Mouse (Mus musculus) embryonic facial prominence, embryonic 15.5 days (tissue): Measurements from ENCODE around the gene Zfp628. TPM values are rescaled to one million over a fixed set of nuclear protein-coding genes. Genes with fewer than 3 reads are reported as not detected.
A peak's percentile ranks its signal among the peaks of the same experiment; 100 is the strongest.

ENCODE experiments used
- ATAC-seq: fragments of 200-750 bp; cut with Nextera tagmentation; 2 replicates; pipeline ENCODE4 v1.8.0; 2017; ENCODE audit warnings: low read depth, moderate TSS enrichment; ENCODE audit not compliant: insufficient number of reproducible peaks, low FRiP score, low TSS enrichment
- H3K27ac ChIP-seq: fragments of 300-500 bp; sonication (generic); replicated peaks from 2 replicates; pipeline ENCODE4 v1.5.1; 2015; ENCODE audit warnings: mild to moderate bottlenecking, inconsistent platforms
- H3K27me3 ChIP-seq: fragments of 300-500 bp; sonication (generic); 2 replicates; pipeline ENCODE4 v1.6.1; 2015; ENCODE audit warnings: inconsistent platforms
- H3K36me3 ChIP-seq: fragments of 300-500 bp; sonication (generic); 2 replicates; pipeline ENCODE4 v1.6.1; 2015; ENCODE audit warnings: mild to moderate bottlenecking, inconsistent platforms
- H3K4me1 ChIP-seq: fragments of 300-500 bp; sonication (generic); 2 replicates; pipeline ENCODE4 v1.6.1; 2015; ENCODE audit warnings: inconsistent platforms
- H3K4me2 ChIP-seq: fragments of 300-500 bp; sonication (generic); replicated peaks from 2 replicates; pipeline ENCODE4 v1.6.1; 2015; ENCODE audit warnings: mild to moderate bottlenecking, inconsistent platforms
- H3K4me3 ChIP-seq: fragments of 300-500 bp; sonication (generic); replicated peaks from 2 replicates; pipeline ENCODE4 v1.5.1; 2015; ENCODE audit warnings: mild to moderate bottlenecking, inconsistent platforms
- H3K9ac ChIP-seq: fragments of 300-500 bp; sonication (generic); 2 replicates; pipeline ENCODE4 v1.6.1; 2015; ENCODE audit warnings: inconsistent platforms
- H3K9me3 ChIP-seq: fragments of 300-500 bp; sonication (generic); replicated peaks from 2 replicates; pipeline ENCODE4 v1.6.1; 2016; ENCODE audit warnings: inconsistent platforms
- WGBS: fragments of 180-500 bp; shearing (Covaris S2); methylation state at CpG from one replicate; pipeline ENCODE4 v1.1.7; 2015; 5-methylcytosine and 5-hydroxymethylcytosine counted together
- polyA plus RNA-seq: library from polyadenylated mRNA; unstranded; fragments of >200 nt; fragmentation: Nextera tagmentation; extraction: Ambion mirVana; gene quantifications from 2 replicates; pipeline ENCODE4 v1.2.1, GENCODE M21; 2015

The Zfp628 gene
- polyA plus RNA-seq, 1 experiment from 2014 or later, result 4.9 TPM

- H3K4me1 ChIP-seq, result peaks cover 15% of the 10 kb centered on the region
- ATAC-seq, result peak; percentile 74; the same call in 1 of the 2 replicates
- no peak overlapping the region for H3K9ac ChIP-seq
- H3K9me3 ChIP-seq, result no peaks in the 10 kb centered on the region
- H3K27ac ChIP-seq, result no peak overlapping the region; the same call in 1 of the 2 replicates
- H3K4me3 ChIP-seq, result peak overlapping the region; percentile 33
- 18% methylated on average over 17 of the region's 18 CpGs for WGBS
- H3K36me3 ChIP-seq, result no peaks in the 10 kb centered on the region
- H3K4me2 ChIP-seq, result peak overlapping the region; percentile 48
- H3K27me3 ChIP-seq, result peaks cover 6% of the 10 kb centered on the region; the same call in 1 of the 2 replicates
Measured at GRCm38 (mm10) chr7:4898851-4899648, 16.0 kb upstream of the Zfp628 start.

DNA sequence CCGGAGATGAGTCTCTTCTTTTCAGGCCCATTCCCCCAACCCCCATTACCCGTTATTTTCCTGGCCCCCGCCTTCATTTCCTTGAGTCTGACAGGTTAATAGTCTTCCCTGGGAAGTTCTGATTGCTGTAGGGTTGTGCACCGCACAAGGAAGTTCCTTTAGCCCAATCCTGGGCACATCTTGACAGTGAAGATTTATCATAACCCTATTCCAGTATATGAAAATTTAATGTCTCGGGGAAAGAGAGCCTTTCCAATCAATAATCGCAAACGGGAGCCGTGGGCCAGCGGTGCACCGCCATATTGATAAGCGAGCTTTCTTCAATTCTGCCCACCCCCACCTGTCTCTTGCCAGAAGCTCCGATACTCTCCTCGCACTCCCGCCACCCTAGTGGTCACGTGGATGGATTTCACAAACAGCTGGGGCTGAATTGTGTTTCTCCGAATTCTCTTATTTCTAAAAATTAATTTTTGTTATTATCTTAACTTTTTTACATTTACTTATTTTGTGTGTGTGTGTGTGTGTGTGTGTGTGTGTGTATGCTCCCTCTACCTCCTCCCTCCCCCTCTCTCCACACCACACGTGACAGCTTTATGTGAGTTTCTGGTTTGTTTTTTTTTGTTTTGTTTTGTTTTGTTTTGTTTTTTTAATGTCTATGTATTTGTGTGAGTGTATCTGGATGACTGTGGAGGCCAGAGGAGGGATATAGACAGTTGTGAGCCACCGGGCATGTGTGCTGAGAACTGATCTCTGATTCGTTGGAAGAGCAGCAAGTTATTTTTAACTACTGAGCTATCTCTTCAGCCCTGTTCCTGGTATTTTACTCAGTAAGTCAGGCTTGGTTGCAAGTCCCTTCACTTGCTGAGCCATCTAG lies 15.1 kb upstream of the Zfp628 start:
- Histone ChIP-seq H3K27me3 (peaks cover 6% of the 10 kb centered on the region; the same call in 1 of the 2 replicates), H3K4me1 (peaks cover 15% of the 10 kb centered on the region), H3K9me3 (no peaks in the 10 kb centered on the region), H3K27ac (0 out of 2 replicates have a peak overlapping the region, but pooled peaks have one; percentile 17), H3K4me2 (peak overlapping the region; percentile 48), H3K9ac (peak overlapping the region; percentile 15; the same call in 1 of the 2 replicates), H3K4me3 (peak overlapping the region; percentile 33), H3K36me3 (no peaks in the 10 kb centered on the region)
- WGBS, result 4% methylated on average over 19 of the region's 19 CpGs
- no peak for ATAC-seq

- H3K9ac ChIP-seq, result no peak overlapping the region
- H3K27ac ChIP-seq, result 0 out of 2 replicates have a peak overlapping the region, but pooled peaks have one; percentile 17
- H3K4me2 ChIP-seq, result peak overlapping the region; percentile 48
- no peak for ATAC-seq
- H3K9me3 ChIP-seq, result no peaks in the 10 kb centered on the region
- no peaks in the 10 kb centered on the region for H3K36me3 ChIP-seq
- H3K4me1 ChIP-seq, result peaks cover 15% of the 10 kb centered on the region
- peaks cover 6% of the 10 kb centered on the region; the same call in 1 of the 2 replicates for H3K27me3 ChIP-seq
- WGBS, result 23% methylated on average over 11 of the region's 11 CpGs
- H3K4me3 ChIP-seq, result peak overlapping the region; percentile 33
Measured at GRCm38 (mm10) chr7:4900523-4900851, 14.5 kb upstream of the Zfp628 start.

DNA sequence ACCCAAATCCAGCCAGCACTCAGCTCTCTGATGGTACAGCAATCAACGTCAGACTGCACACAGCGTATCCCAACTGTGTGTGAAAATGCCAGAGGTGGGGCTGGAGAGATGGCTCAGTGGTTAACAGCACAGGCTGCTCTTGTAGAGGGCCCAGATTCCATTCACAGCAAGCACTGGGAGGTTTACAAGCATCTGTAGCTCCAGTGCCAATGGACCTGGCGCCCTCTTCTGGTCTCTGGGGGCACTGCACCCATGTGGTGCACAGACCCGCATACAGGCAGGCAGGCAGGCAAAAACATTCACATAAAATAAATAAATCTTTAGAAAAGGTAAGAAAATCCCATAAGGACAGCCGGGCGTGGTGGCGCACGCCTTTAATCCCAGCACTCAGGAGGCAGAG lies 13.8 kb upstream of the Zfp628 start:
- WGBS, result 49% methylated on average over 8 of the region's 8 CpGs
- no peak overlapping the region for H3K9ac ChIP-seq

GRCm38 (mm10) chr7:4902404-4902803 lies 12.6 kb upstream of the Zfp628 start:
- WGBS, result 85% methylated on average over 9 of the region's 9 CpGs
- no peak overlapping the region for H3K9ac ChIP-seq
- no peak overlapping the region for H3K4me2 ChIP-seq
- no peaks in the 10 kb centered on the region for H3K9me3 ChIP-seq
- H3K36me3 ChIP-seq, result no peaks in the 10 kb centered on the region
- no peak overlapping the region for H3K4me3 ChIP-seq
- H3K27me3 ChIP-seq, result peaks cover 6% of the 10 kb centered on the region; the same call in 1 of the 2 replicates
- no peak overlapping the region for H3K27ac ChIP-seq
- H3K4me1 ChIP-seq, result peaks cover 15% of the 10 kb centered on the region
- ATAC-seq, result no peak

More for the DNA sequence above, 13.8 kb upstream of the Zfp628 start:
- H3K4me1 ChIP-seq, result peaks cover 15% of the 10 kb centered on the region
- ATAC-seq, result no peak
- no peak overlapping the region for H3K4me3 ChIP-seq
- H3K9me3 ChIP-seq, result no peaks in the 10 kb centered on the region
- H3K27ac ChIP-seq, result no peak overlapping the region
- no peaks in the 10 kb centered on the region for H3K36me3 ChIP-seq
- H3K27me3 ChIP-seq, result peaks cover 6% of the 10 kb centered on the region; the same call in 1 of the 2 replicates
- H3K4me2 ChIP-seq, result no peak overlapping the region

DNA sequence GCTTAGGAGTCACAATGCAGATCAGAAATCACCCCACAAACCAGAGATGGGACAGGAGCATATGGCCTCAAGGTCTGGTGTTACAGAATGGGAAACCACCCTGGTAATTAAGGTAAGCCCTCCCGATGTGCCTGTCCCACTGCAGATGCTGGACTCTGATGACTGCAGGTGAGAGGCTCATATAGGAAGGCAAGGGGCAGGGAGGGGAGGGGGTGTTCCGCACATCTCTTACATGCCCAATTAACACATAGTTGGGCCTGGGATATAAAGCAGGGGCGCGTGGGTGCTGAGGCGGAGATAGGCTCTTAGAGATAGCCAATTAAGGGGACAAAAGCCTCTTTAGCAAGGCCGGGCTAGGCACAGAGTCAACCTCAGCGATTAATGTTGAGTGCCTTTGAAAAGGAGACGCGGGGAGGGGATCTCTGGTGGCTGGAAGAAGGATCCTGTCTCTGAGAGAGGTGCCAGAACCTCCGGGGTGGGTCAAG lies 8.5 kb upstream of the Zfp628 start, which contains the start of gene Gm36210:
Gene Gm36210, minus strand, starts transcription at position 51 of the 485 bp plus-strand sequence.
- Histone ChIP-seq H3K27ac (no peak within 1 kb of the TSS), H3K36me3 (no peaks in the 10 kb centered on the region), H3K9ac (peak within 1 kb of the TSS; percentile 1; the same call in 1 of the 2 replicates), H3K4me1 (no peaks in the 10 kb centered on the region), H3K27me3 (no peaks in the 10 kb centered on the region), H3K4me2 (no peak within 1 kb of the TSS), H3K9me3 (no peaks in the 10 kb centered on the region), H3K4me3 (no peak within 1 kb of the TSS)
- 64% methylated on average over 10 of the region's 10 CpGs for WGBS
- ATAC-seq, result no peak

GRCm38 (mm10) chr7:4911561-4911960 lies 3.5 kb upstream of the Zfp628 start:
- WGBS, result 27% methylated on average over 9 of the region's 9 CpGs
- no peaks in the 10 kb centered on the region for H3K27me3 ChIP-seq
- H3K27ac ChIP-seq, result no peak overlapping the region
- no peak for ATAC-seq
- no peak overlapping the region for H3K4me2 ChIP-seq
- H3K4me3 ChIP-seq, result no peak overlapping the region
- peaks cover 14% of the 10 kb centered on the region for H3K4me1 ChIP-seq
- H3K9ac ChIP-seq, result no peak overlapping the region
- H3K36me3 ChIP-seq, result no peaks in the 10 kb centered on the region
- no peaks in the 10 kb centered on the region for H3K9me3 ChIP-seq

- H3K27ac ChIP-seq, result no peak overlapping the region
- H3K9me3 ChIP-seq, result no peaks in the 10 kb centered on the region
- peaks cover 21% of the 10 kb centered on the region for H3K4me1 ChIP-seq
- H3K4me2 ChIP-seq, result no peak overlapping the region
- H3K9ac ChIP-seq, result no peak overlapping the region
- WGBS, result 61% methylated on average over 5 of the region's 5 CpGs
- ATAC-seq, result no peak
- peaks cover 3% of the 10 kb centered on the region; the same call in 1 of the 2 replicates for H3K36me3 ChIP-seq
- no peak overlapping the region for H3K4me3 ChIP-seq
- no peaks in the 10 kb centered on the region for H3K27me3 ChIP-seq
Measured at GRCm38 (mm10) chr7:4912248-4912647, 2.8 kb upstream of the Zfp628 start.

GRCm38 (mm10) chr7:4915669-4916416 lies 826 bp downstream of the Zfp628 start:
- peaks cover 37% of the 10 kb centered on the region for H3K36me3 ChIP-seq
- H3K4me2 ChIP-seq, result peak overlapping the region; percentile 84
- 11% methylated on average over 14 of the region's 14 CpGs for WGBS
- peak; percentile 11; the same call in 1 of the 2 replicates for ATAC-seq
- H3K27ac ChIP-seq, result peak overlapping the region; percentile 99
- peaks cover 22% of the 10 kb centered on the region for H3K4me1 ChIP-seq
- H3K4me3 ChIP-seq, result peak overlapping the region; percentile 76
- no peaks in the 10 kb centered on the region for H3K27me3 ChIP-seq
- no peaks in the 10 kb centered on the region for H3K9me3 ChIP-seq
- peak overlapping the region; percentile 57 for H3K9ac ChIP-seq

GRCm38 (mm10) chr7:4917494-4917893 lies 2.5 kb downstream of the Zfp628 start:
- Histone ChIP-seq H3K4me1 (peaks cover 32% of the 10 kb centered on the region), H3K27ac (no peak overlapping the region), H3K9me3 (no peaks in the 10 kb centered on the region), H3K27me3 (no peaks in the 10 kb centered on the region), H3K4me2 (no peak overlapping the region), H3K36me3 (peaks cover 41% of the 10 kb centered on the region), H3K9ac (no peak overlapping the region), H3K4me3 (no peak overlapping the region)
- ATAC-seq, result no peak
- 98% methylated on average over 2 of the region's 2 CpGs for WGBS
